Mouse (Mus musculus): Measurements from ENCODE around the gene Mcidas.

Gene Mcidas
- long read RNA-seq, experiment 1 = 0 reads
- long read RNA-seq, experiment 2 = 0 reads

- intact Hi-C loops (cut with DNase I) = loop anchor here (2.0 kb wide), 1 partner anchor 41 kb away; the partner anchor contains the start of gene Cdc20b
Observed at GRCm38 (mm10) chr13:112993531-112994152, at the start of gene Mcidas. TSS of gene Mcidas (plus strand) at chr13:112993845.

- intact Hi-C loops (cut with DNase I) = no loop called here
Observed at GRCm38 (mm10) chr13:112945312-112945711, 48.3 kb upstream of the Mcidas start.

- intact Hi-C loops (cut with DNase I) = no loop called here
Observed at GRCm38 (mm10) chr13:112945900-112946299, 47.7 kb upstream of the Mcidas start.

- intact Hi-C loops (cut with DNase I) = no loop called here
Observed at GRCm38 (mm10) chr13:112954067-112954466, 39.6 kb upstream of the Mcidas start.

GRCm38 (mm10) chr13:112963081-112963480 lies 30.6 kb upstream of the Mcidas start:
- intact Hi-C loops (cut with DNase I) = no loop called here

- intact Hi-C loops (cut with DNase I) = no loop called here
Observed at GRCm38 (mm10) chr13:112964421-112964820, 29.2 kb upstream of the Mcidas start.

- intact Hi-C loops (cut with DNase I) = no loop called here
Observed at GRCm38 (mm10) chr13:112967267-112967666, 26.4 kb upstream of the Mcidas start.

GRCm38 (mm10) chr13:112976720-112977119 lies 16.9 kb upstream of the Mcidas start:
- intact Hi-C loops (cut with DNase I) = no loop called here

- intact Hi-C loops (cut with DNase I) = no loop called here
Observed at GRCm38 (mm10) chr13:112985605-112986450, 7.8 kb upstream of the Mcidas start.

- intact Hi-C loops (cut with DNase I) = no loop called here
Observed at GRCm38 (mm10) chr13:112986451-112986950, 7.1 kb upstream of the Mcidas start.

GRCm38 (mm10) chr13:112987532-112987943 lies 6.1 kb upstream of the Mcidas start, which contains the start of gene Ccno:
TSS of gene Ccno (plus strand) at chr13:112987802.
- intact Hi-C loops (cut with DNase I) = no loop called here

GRCm38 (mm10) chr13:112987991-112988390 lies 5.7 kb upstream of the Mcidas start:
- intact Hi-C loops (cut with DNase I) = no loop called here

- intact Hi-C loops (cut with DNase I) = no loop called here
Observed at GRCm38 (mm10) chr13:112988866-112989265, 4.8 kb upstream of the Mcidas start.

GRCm38 (mm10) chr13:112989541-112989940 lies 4.1 kb upstream of the Mcidas start:
- intact Hi-C loops (cut with DNase I) = no loop called here

GRCm38 (mm10) chr13:112990346-112990745 lies 3.3 kb upstream of the Mcidas start:
- intact Hi-C loops (cut with DNase I) = no loop called here

GRCm38 (mm10) chr13:112994191-112994590 lies 546 bp downstream of the Mcidas start:
- intact Hi-C loops (cut with DNase I) = no loop called here

- intact Hi-C loops (cut with DNase I) = no loop called here
Observed at GRCm38 (mm10) chr13:112996407-112996806, 2.8 kb downstream of the Mcidas start.

GRCm38 (mm10) chr13:112997369-112997768 lies 3.7 kb downstream of the Mcidas start:
- intact Hi-C loops (cut with DNase I) = no loop called here

- intact Hi-C loops (cut with DNase I) = no loop called here
Observed at GRCm38 (mm10) chr13:112998427-112999201, 5.0 kb downstream of the Mcidas start.

- intact Hi-C loops (cut with DNase I) = no loop called here
Observed at GRCm38 (mm10) chr13:113000090-113000489, 6.4 kb downstream of the Mcidas start.

- intact Hi-C loops (cut with DNase I) = no loop called here
Observed at GRCm38 (mm10) chr13:113000576-113001318, 7.1 kb downstream of the Mcidas start.
